In genomic region chr7:80208026-80208642, GRCm38 (mm10) we compare ENCODE assay signal across 8 mouse cellular contexts. TPM values are rescaled to one million over a fixed set of nuclear protein-coding genes. Genes with fewer than 3 reads are reported as not detected.
A peak's percentile ranks its signal among the peaks of the same experiment; 100 is the strongest.
DNase-seq lines count a peak whose midpoint lies in the region; ATAC-seq and TF ChIP-seq lines count a peak whose summit lies in the region.

No protein-coding gene starts in this region.

- H3K4me1 ChIP-seq in limb, embryonic 13.5 days = peaks cover 55% of the 10 kb centered on the region
- peaks cover 43% of the 10 kb centered on the region for H3K4me1 ChIP-seq in stomach, embryonic 14.5 days (ENCODE audit: control insufficient read depth, insufficient read depth, low read length)

- no peak overlapping the region for H3K4me3 ChIP-seq in layer of hippocampus, adult 2 months
- H3K4me3 ChIP-seq in limb, embryonic 13.5 days = no peak overlapping the region
- H3K4me3 ChIP-seq in stomach, embryonic 14.5 days (ENCODE audit: low read depth, low read length) = no peak overlapping the region

- H3K27me3 ChIP-seq in limb, embryonic 13.5 days = no peaks in the 10 kb centered on the region
- H3K27me3 ChIP-seq in stomach, embryonic 14.5 days (ENCODE audit: control insufficient read depth, insufficient read depth, low read length) = no peaks in the 10 kb centered on the region

- H3K36me3 ChIP-seq in limb, embryonic 13.5 days = peaks cover 6% of the 10 kb centered on the region; the same call in 1 of the 2 replicates
- H3K36me3 ChIP-seq in stomach, embryonic 14.5 days (ENCODE audit: control insufficient read depth, insufficient read depth, low read length) = peaks cover 1% of the 10 kb centered on the region; the same call in 1 of the 2 replicates

- 75% methylated on average over 18 of the region's 18 CpGs for WGBS in limb, embryonic 13.5 days
- WGBS in stomach, embryonic 14.5 days = 72% methylated on average over 18 of the region's 18 CpGs

- H3K4me2 ChIP-seq in limb, embryonic 13.5 days (replicated peaks) = no peak overlapping the region
- H3K4me2 ChIP-seq in stomach, embryonic 14.5 days (replicated peaks; ENCODE audit: low read depth, low read length) = 0 out of 2 replicates have a peak overlapping the region, but pooled peaks have one; percentile 7

- no peak overlapping the region for H3K9ac ChIP-seq in limb, embryonic 13.5 days
- no peak overlapping the region for H3K9ac ChIP-seq in stomach, embryonic 14.5 days (replicated peaks; ENCODE audit: low read depth, low read length)

- no peaks in the 10 kb centered on the region for H3K9me3 ChIP-seq in limb, embryonic 13.5 days
- no peaks in the 10 kb centered on the region for H3K9me3 ChIP-seq in stomach, embryonic 14.5 days (ENCODE audit: control insufficient read depth, low read depth, low read length)

- DNase-seq in layer of hippocampus, adult 2 months (ENCODE audit: low spot score in 2 of 2) = no peak
- no peak for DNase-seq in layer of hippocampus, adult 9-10 months (ENCODE audit: low spot score)
- no peak for DNase-seq in layer of hippocampus, postnatal 14 days (ENCODE audit: low spot score in 2 of 2)
- DNase-seq in Muller cell, postnatal 12 days (ENCODE audit: inconsistent ontology term) = no peak
- no peak for DNase-seq in neural tube, embryonic 10.5 days (ENCODE audit: extremely low spot score, low spot score)

- H3K27ac ChIP-seq in layer of hippocampus, adult 2 months = peak overlapping the region; percentile 46; the same call in 1 of the 2 replicates
- peak overlapping the region; percentile 7; the same call in 1 of the 2 replicates for H3K27ac ChIP-seq in limb, embryonic 13.5 days
- H3K27ac ChIP-seq in stomach, embryonic 14.5 days (ENCODE audit: low read length) = peak overlapping the region; percentile 87

- peak; percentile 21 for ATAC-seq in erythroid progenitor cell, adult 5-6 weeks (replicated peaks; ENCODE audit: low FRiP score, poor library complexity, severe bottlenecking)
- ATAC-seq in limb, embryonic 13.5 days (ENCODE audit: low FRiP score, low read depth) = peak; percentile 22; the same call in 1 of the 2 replicates
- peak; percentile 70 for ATAC-seq in stomach, embryonic 14.5 days (ENCODE audit: insufficient number of reproducible peaks, insufficient read depth, low FRiP score, low read depth)

- TF ChIP-seq CTCF in layer of hippocampus, adult 2 months (conservative IDR thresholded peaks at IDR 0.05) = no peak

RNA-seq across cellular contexts. Expression of gene Sema4b, which starts 21.5 kb away (rescaled TPM):
- 10 to 100 TPM; 25.7 to 27.5 TPM for total RNA-seq in layer of hippocampus, adult 2 months (2021)
- total RNA-seq in erythroid progenitor cell, adult 5-6 weeks (2015; ENCODE audit: low replicate concordance) = 106 and 122 TPM in 2 replicates
- 105 and 126 TPM in 2 replicates for total RNA-seq in erythroid progenitor cell, adult 5-6 weeks (2017; ENCODE audit: low replicate concordance)
- polyA plus RNA-seq in limb, embryonic 13.5 days (2015; fragmentation: Nextera tagmentation; extraction: Ambion mirVana) = 14.1 and 15.6 TPM in 2 replicates
- 21.7 and 23.4 TPM in 2 replicates for polyA plus RNA-seq in stomach, embryonic 14.5 days (2014; fragmentation: Nextera tagmentation; extraction: Ambion mirVana)
- 10 to 100 TPM; 25.2 to 25.7 TPM for total RNA-seq in layer of hippocampus, postnatal 14 days (2021)

RNA-seq across cellular contexts. Expression of gene Cib1, which starts 24.5 kb away (rescaled TPM):
- total RNA-seq in layer of hippocampus, adult 2 months (2021) = 10 to 100 TPM; 23.6 to 25.0 TPM
- 69.2 and 73.8 TPM in 2 replicates for total RNA-seq in erythroid progenitor cell, adult 5-6 weeks (2015; ENCODE audit: low replicate concordance)
- 70.2 and 70.4 TPM in 2 replicates for total RNA-seq in erythroid progenitor cell, adult 5-6 weeks (2017; ENCODE audit: low replicate concordance)
- polyA plus RNA-seq in limb, embryonic 13.5 days (2015; fragmentation: Nextera tagmentation; extraction: Ambion mirVana) = 61.9 and 70.1 TPM in 2 replicates
- polyA plus RNA-seq in stomach, embryonic 14.5 days (2014; fragmentation: Nextera tagmentation; extraction: Ambion mirVana) = 108 and 112 TPM in 2 replicates
- 10 to 100 TPM; 28.1 to 28.8 TPM for total RNA-seq in layer of hippocampus, postnatal 14 days (2021)

RNA-seq across cellular contexts. Expression of gene Gdpgp1, which starts 24.5 kb away (rescaled TPM):
- 1 to 10 TPM; 6.1 to 6.8 TPM for total RNA-seq in layer of hippocampus, adult 2 months (2021)
- 1.3 and 5.4 TPM in 2 replicates for total RNA-seq in erythroid progenitor cell, adult 5-6 weeks (2015; ENCODE audit: low replicate concordance)
- total RNA-seq in erythroid progenitor cell, adult 5-6 weeks (2017; ENCODE audit: low replicate concordance) = 0.08 and 0.64 TPM in 2 replicates
- 3.5 TPM in 2 replicates for polyA plus RNA-seq in limb, embryonic 13.5 days (2015; fragmentation: Nextera tagmentation; extraction: Ambion mirVana)
- polyA plus RNA-seq in stomach, embryonic 14.5 days (2014; fragmentation: Nextera tagmentation; extraction: Ambion mirVana) = 5.0 and 5.6 TPM in 2 replicates
- total RNA-seq in layer of hippocampus, postnatal 14 days (2021) = 1 to 10 TPM; 6.3 to 6.4 TPM

RNA-seq across cellular contexts. Expression of gene Ttll13, which starts 38.0 kb away (rescaled TPM):
- total RNA-seq in layer of hippocampus, adult 2 months (2021) = 1 to 10 TPM; 1.4 to 3.3 TPM
- 2.9 TPM in 1 of 2 replicates, not detected in the other for total RNA-seq in erythroid progenitor cell, adult 5-6 weeks (2015; ENCODE audit: low replicate concordance)
- total RNA-seq in erythroid progenitor cell, adult 5-6 weeks (2017; ENCODE audit: low replicate concordance) = not detected in 2 replicates
- polyA plus RNA-seq in limb, embryonic 13.5 days (2015; fragmentation: Nextera tagmentation; extraction: Ambion mirVana) = 1.3 and 1.5 TPM in 2 replicates
- 1.0 and 1.8 TPM in 2 replicates for polyA plus RNA-seq in stomach, embryonic 14.5 days (2014; fragmentation: Nextera tagmentation; extraction: Ambion mirVana)
- total RNA-seq in layer of hippocampus, postnatal 14 days (2021) = 1 to 10 TPM in 1 of 2 experiments, under 1 TPM in 1; 0.95 to 1.6 TPM

RNA-seq across cellular contexts. Expression of gene Ngrn, which starts 52.9 kb away (rescaled TPM):
- total RNA-seq in layer of hippocampus, adult 2 months (2021) = 10 to 100 TPM; 38.5 to 42.2 TPM
- total RNA-seq in erythroid progenitor cell, adult 5-6 weeks (2015; ENCODE audit: low replicate concordance) = 28.8 and 31.9 TPM in 2 replicates
- 10.1 and 18.8 TPM in 2 replicates for total RNA-seq in erythroid progenitor cell, adult 5-6 weeks (2017; ENCODE audit: low replicate concordance)
- 49.3 and 50.8 TPM in 2 replicates for polyA plus RNA-seq in limb, embryonic 13.5 days (2015; fragmentation: Nextera tagmentation; extraction: Ambion mirVana)
- polyA plus RNA-seq in stomach, embryonic 14.5 days (2014; fragmentation: Nextera tagmentation; extraction: Ambion mirVana) = 51.7 and 52.2 TPM in 2 replicates
- total RNA-seq in layer of hippocampus, postnatal 14 days (2021) = 10 to 100 TPM; 38.9 to 39.3 TPM

Comparison
In these comparisons a context has a peak if more than half of its experiments do, and no peak if none do; other contexts are left out.
1. H3K27ac ChIP-seq: peak in every context shown above with its lines; median percentile 87 in stomach, embryonic 14.5 days; 46 in layer of hippocampus, adult 2 months; 7 in limb, embryonic 13.5 days.